Comparison of ENCODE assay signal across 10 mouse cellular contexts in genomic region chr3:38045989-38046388, GRCm38 (mm10).
"Had no signal": no experiment of that assay in that cellular context is flagged by ENCODE, and none has a peak within 500 bp of the region (broad histone marks: within the 10 kb centered on the region; RNA-seq: fewer than 3 reads in every experiment).

No protein-coding gene starts in this region.

- H3K9ac ChIP-seq: limb, embryonic 12.5 days; liver, embryonic 13.5 days; liver, postnatal 0 days; neural tube, embryonic 13.5 days had no signal

- H3K27me3 ChIP-seq: limb, embryonic 12.5 days; liver, embryonic 13.5 days; neural tube, embryonic 13.5 days had no signal

- DNase-seq: kidney, adult 9 months; layer of hippocampus, adult 9-11 months; liver; liver, embryonic 13.5 days; liver, postnatal 0 days; lung, postnatal 14 days; right cerebral cortex, postnatal 14 days had no signal

- H3K36me3 ChIP-seq: limb, embryonic 12.5 days; liver, embryonic 13.5 days; neural tube, embryonic 13.5 days had no signal

- ATAC-seq: liver, postnatal 0 days had no signal

- H3K4me3 ChIP-seq: limb, embryonic 12.5 days; liver, embryonic 13.5 days; neural tube, embryonic 13.5 days had no signal

- H3K4me2 ChIP-seq: limb, embryonic 12.5 days; liver, embryonic 13.5 days; neural tube, embryonic 13.5 days had no signal

- H3K9me3 ChIP-seq: limb, embryonic 12.5 days; liver, embryonic 13.5 days; neural tube, embryonic 13.5 days had no signal

- H3K27ac ChIP-seq: kidney, postnatal 0 days; limb, embryonic 12.5 days; liver, embryonic 13.5 days; neural tube, embryonic 13.5 days had no signal

- H3K4me1 ChIP-seq: liver, embryonic 13.5 days had no signal
